Mouse (Mus musculus): ENCODE measurements around the gene Caln1.

The Caln1 gene

GRCm38 (mm10) chr5:130369237-130369636 lies at the start of gene Caln1:
Caln1 (plus strand) TSS chr5:130369455.
- DNase-seq (ENCODE audit: low spot score in 2 of 2), result no peak

- no peak for DNase-seq (ENCODE audit: low spot score in 2 of 2)
Measured at GRCm38 (mm10) chr5:130319783-130320182, 49.5 kb upstream of the Caln1 start.

- no peak for DNase-seq (ENCODE audit: low spot score in 2 of 2)
Measured at GRCm38 (mm10) chr5:130320485-130320884, 48.8 kb upstream of the Caln1 start.

GRCm38 (mm10) chr5:130325486-130325885 lies 43.8 kb upstream of the Caln1 start:
- DNase-seq (ENCODE audit: low spot score in 2 of 2), result no peak

- no peak for DNase-seq (ENCODE audit: low spot score in 2 of 2)
Measured at GRCm38 (mm10) chr5:130327615-130328263, 41.5 kb upstream of the Caln1 start.

- DNase-seq (ENCODE audit: low spot score in 2 of 2), result no peak
Measured at GRCm38 (mm10) chr5:130328366-130328765, 40.9 kb upstream of the Caln1 start.

GRCm38 (mm10) chr5:130329889-130330288 lies 39.4 kb upstream of the Caln1 start:
- no peak for DNase-seq (ENCODE audit: low spot score in 2 of 2)

- no peak for DNase-seq (ENCODE audit: low spot score in 2 of 2)
Measured at GRCm38 (mm10) chr5:130330801-130331200, 38.5 kb upstream of the Caln1 start.

- no peak for DNase-seq (ENCODE audit: low spot score in 2 of 2)
Measured at GRCm38 (mm10) chr5:130331206-130331605, 38.0 kb upstream of the Caln1 start.

- no peak for DNase-seq (ENCODE audit: low spot score in 2 of 2)
Measured at GRCm38 (mm10) chr5:130333566-130333965, 35.7 kb upstream of the Caln1 start.

- DNase-seq (ENCODE audit: low spot score in 2 of 2), result no peak
Measured at GRCm38 (mm10) chr5:130333971-130334370, 35.3 kb upstream of the Caln1 start.

GRCm38 (mm10) chr5:130335462-130335861 lies 33.8 kb upstream of the Caln1 start:
- DNase-seq (ENCODE audit: low spot score in 2 of 2), result no peak

GRCm38 (mm10) chr5:130340656-130341055 lies 28.6 kb upstream of the Caln1 start:
- DNase-seq (ENCODE audit: low spot score in 2 of 2), result no peak

- no peak for DNase-seq (ENCODE audit: low spot score in 2 of 2)
Measured at GRCm38 (mm10) chr5:130344999-130345398, 24.3 kb upstream of the Caln1 start.

- no peak for DNase-seq (ENCODE audit: low spot score in 2 of 2)
Measured at GRCm38 (mm10) chr5:130345871-130346270, 23.4 kb upstream of the Caln1 start.

GRCm38 (mm10) chr5:130355223-130355622 lies 14.0 kb upstream of the Caln1 start:
- DNase-seq (ENCODE audit: low spot score in 2 of 2), result no peak

GRCm38 (mm10) chr5:130363111-130363510 lies 6.1 kb upstream of the Caln1 start:
- no peak for DNase-seq (ENCODE audit: low spot score in 2 of 2)

GRCm38 (mm10) chr5:130363773-130364172 lies 5.5 kb upstream of the Caln1 start:
- DNase-seq (ENCODE audit: low spot score in 2 of 2), result no peak

GRCm38 (mm10) chr5:130368236-130368635 lies 1.0 kb upstream of the Caln1 start:
- DNase-seq (ENCODE audit: low spot score in 2 of 2), result no peak

GRCm38 (mm10) chr5:130375411-130375810 lies 6.2 kb downstream of the Caln1 start:
- no peak for DNase-seq (ENCODE audit: low spot score in 2 of 2)

GRCm38 (mm10) chr5:130384222-130384912 lies 15.1 kb downstream of the Caln1 start, which contains the start of gene A330070K13Rik:
A330070K13Rik (minus strand) TSS chr5:130384631.
- DNase-seq (ENCODE audit: low spot score in 2 of 2), result no peak

GRCm38 (mm10) chr5:130386418-130386817 lies 17.2 kb downstream of the Caln1 start:
- no peak for DNase-seq (ENCODE audit: low spot score in 2 of 2)

GRCm38 (mm10) chr5:130393618-130394355 lies 24.5 kb downstream of the Caln1 start:
- DNase-seq (ENCODE audit: low spot score in 2 of 2), result no peak
